Mouse (Mus musculus) hindbrain, embryonic 11.5 days (tissue): ENCODE data around the gene Lcp1. TPM values are rescaled to one million over a fixed set of nuclear protein-coding genes. Genes with fewer than 3 reads are reported as not detected.
"Not testable (repeated sequence)": the region's sequence is repeated elsewhere in the genome, so short reads cannot be mapped to it uniquely, and the experiment has no call there.

ENCODE experiments used
- ATAC-seq: fragments of 200-750 bp; cut with Nextera tagmentation; 2 replicates; pipeline ENCODE4 v1.8.0; 2017; ENCODE audit warnings: mild to moderate bottlenecking, moderate TSS enrichment, moderate library complexity; ENCODE audit not compliant: low FRiP score
- DNase-seq: peaks from one replicate; pipeline ENCODE4 v3.0.0-alpha.2; 2015; ENCODE audit warnings: low spot score
- H3K27ac ChIP-seq: fragments of 300-500 bp; sonication (generic); 2 replicates; pipeline ENCODE4 v1.5.1; 2014; ENCODE audit warnings: mild to moderate bottlenecking, low read depth, low read length
- H3K27me3 ChIP-seq: fragments of 300-500 bp; sonication (generic); 2 replicates; pipeline ENCODE4 v1.6.1; 2014; ENCODE audit warnings: mild to moderate bottlenecking, low read length, moderate library complexity, mixed read lengths; ENCODE audit not compliant: control insufficient read depth, insufficient read depth
- H3K36me3 ChIP-seq: fragments of 300-500 bp; sonication (generic); 2 replicates; pipeline ENCODE4 v1.6.1; 2014; ENCODE audit warnings: mild to moderate bottlenecking, low read length, moderate library complexity, mixed read lengths; ENCODE audit not compliant: control insufficient read depth, insufficient read depth
- H3K4me1 ChIP-seq: fragments of 300-500 bp; sonication (generic); replicated peaks from 2 replicates; pipeline ENCODE4 v1.6.1; 2014; ENCODE audit warnings: low read length, mixed read lengths; ENCODE audit not compliant: control insufficient read depth, insufficient read depth
- H3K4me2 ChIP-seq: fragments of 300-500 bp; sonication (generic); replicated peaks from 2 replicates; pipeline ENCODE4 v1.6.1; 2014; ENCODE audit warnings: mild to moderate bottlenecking, low read depth, low read length
- H3K4me3 ChIP-seq: fragments of 300-500 bp; sonication (generic); 2 replicates; pipeline ENCODE4 v1.5.1; 2014; ENCODE audit warnings: low read depth, low read length
- H3K9ac ChIP-seq: fragments of 300-500 bp; sonication (generic); 2 replicates; pipeline ENCODE4 v1.6.1; 2014; ENCODE audit warnings: low read depth, low read length
- H3K9me3 ChIP-seq: fragments of 300-500 bp; sonication (generic); 2 replicates; pipeline ENCODE4 v1.6.1; 2016; ENCODE audit warnings: low read length; ENCODE audit not compliant: control insufficient read depth
- WGBS: fragments of 180-500 bp; shearing (Covaris S2); extraction: QIAGEN DNeasy Blood & Tissue Kit; methylation state at CpG from one replicate; pipeline ENCODE4 v1.1.7; 2014; 5-methylcytosine and 5-hydroxymethylcytosine counted together
- polyA plus RNA-seq: library from polyadenylated mRNA; unstranded; fragments of >200 nt; fragmentation: Nextera tagmentation; extraction: Ambion mirVana; gene quantifications from 2 replicates; pipeline ENCODE4 v1.2.1, GENCODE M21; 2014

Lcp1 gene
- polyA plus RNA-seq = 25.4 and 26.3 TPM in 2 replicates

GRCm38 (mm10) chr14:75130501-75131318 is at the start of gene Lcp1, which contains the start of gene Lrrc63:
Gene Lcp1 (plus strand): TSS chr14:75131101.
Gene Lrrc63 (minus strand): TSS chr14:75130881.
- Histone ChIP-seq H3K27ac (peak within 1 kb of the TSS; percentile 65), H3K4me1 (no peaks in the 10 kb centered on the region), H3K27me3 (no peaks in the 10 kb centered on the region), H3K9me3 (no peaks in the 10 kb centered on the region), H3K4me2 (peak within 1 kb of the TSS; percentile 79), H3K36me3 (no peaks in the 10 kb centered on the region), H3K9ac (peak within 1 kb of the TSS; percentile 62), H3K4me3 (peak within 1 kb of the TSS; percentile 54)
- DNase-seq (peak; percentile 91), ATAC-seq (peak; percentile 92)
- WGBS = under 1% methylated on average over 40 of the region's 42 CpGs

GRCm38 (mm10) chr14:75102956-75103355 is 27.9 kb upstream of the Lcp1 start:
- Histone ChIP-seq H3K9me3 (no peaks in the 10 kb centered on the region), H3K36me3 (no peaks in the 10 kb centered on the region), H3K4me1 (no peaks in the 10 kb centered on the region), H3K4me3 (no peak overlapping the region), H3K27me3 (no peaks in the 10 kb centered on the region), H3K4me2 (no peak overlapping the region), H3K27ac (no peak overlapping the region), H3K9ac (no peak overlapping the region)
- DNase-seq = no peak
- no peak for ATAC-seq
- 94% methylated on average over 5 of the region's 5 CpGs for WGBS

GRCm38 (mm10) chr14:75121658-75122057 is 9.2 kb upstream of the Lcp1 start:
- WGBS = 89% methylated on average over 8 of the region's 8 CpGs
- no peak for ATAC-seq
- no peaks in the 10 kb centered on the region for H3K9me3 ChIP-seq

GRCm38 (mm10) chr14:75131324-75131935 is 529 bp downstream of the Lcp1 start:
- Histone ChIP-seq H3K4me3 (peak overlapping the region; percentile 54), H3K27ac (no peak overlapping the region), H3K4me1 (no peaks in the 10 kb centered on the region), H3K9ac (no peak overlapping the region), H3K4me2 (peak overlapping the region; percentile 79), H3K27me3 (no peaks in the 10 kb centered on the region), H3K36me3 (no peaks in the 10 kb centered on the region), H3K9me3 (no peaks in the 10 kb centered on the region)
- no peak for ATAC-seq
- 7% methylated on average over 12 of the region's 12 CpGs for WGBS
- no peak for DNase-seq

More at GRCm38 (mm10) chr14:75121658-75122057, 9.2 kb upstream of the Lcp1 start:
- Histone ChIP-seq H3K27me3 (no peaks in the 10 kb centered on the region), H3K4me1 (no peaks in the 10 kb centered on the region), H3K27ac (no peak overlapping the region), H3K4me3 (no peak overlapping the region), H3K9ac (no peak overlapping the region), H3K36me3 (no peaks in the 10 kb centered on the region), H3K4me2 (no peak overlapping the region)
- no peak for DNase-seq

- no peaks in the 10 kb centered on the region for H3K27me3 ChIP-seq
- no peak overlapping the region for H3K27ac ChIP-seq
- H3K4me3 ChIP-seq = no peak overlapping the region
- H3K36me3 ChIP-seq = no peaks in the 10 kb centered on the region
- no peaks in the 10 kb centered on the region for H3K9me3 ChIP-seq
- DNase-seq (no peak), ATAC-seq (no peak)
- 79% methylated on average over 25 of the region's 25 CpGs for WGBS
- no peaks in the 10 kb centered on the region for H3K4me1 ChIP-seq
- H3K4me2 ChIP-seq = no peak overlapping the region
- H3K9ac ChIP-seq = no peak overlapping the region
Observed at GRCm38 (mm10) chr14:75136119-75136966, 5.4 kb downstream of the Lcp1 start.

GRCm38 (mm10) chr14:75138503-75138902 is 7.6 kb downstream of the Lcp1 start:
- DNase-seq = no peak
- H3K4me2 ChIP-seq = no peak overlapping the region
- no peaks in the 10 kb centered on the region for H3K9me3 ChIP-seq
- WGBS = 87% methylated on average over 10 of the region's 10 CpGs
- H3K4me1 ChIP-seq = no peaks in the 10 kb centered on the region
- no peaks in the 10 kb centered on the region for H3K27me3 ChIP-seq
- no peaks in the 10 kb centered on the region for H3K36me3 ChIP-seq
- no peak overlapping the region for H3K27ac ChIP-seq
- H3K9ac ChIP-seq = no peak overlapping the region
- no peak overlapping the region for H3K4me3 ChIP-seq
- no peak for ATAC-seq

- 86% methylated on average over 2 of the region's 2 CpGs for WGBS
- H3K4me2 ChIP-seq = no peak overlapping the region
- H3K9me3 ChIP-seq = no peaks in the 10 kb centered on the region
- H3K4me3 ChIP-seq = no peak overlapping the region
- H3K27me3 ChIP-seq = no peaks in the 10 kb centered on the region
- no peaks in the 10 kb centered on the region for H3K36me3 ChIP-seq
- no peaks in the 10 kb centered on the region for H3K4me1 ChIP-seq
- H3K9ac ChIP-seq = no peak overlapping the region
- ATAC-seq (no peak), DNase-seq (no peak)
- H3K27ac ChIP-seq = no peak overlapping the region
Observed at GRCm38 (mm10) chr14:75139225-75139624, 8.3 kb downstream of the Lcp1 start.

GRCm38 (mm10) chr14:75147706-75148105 is 16.8 kb downstream of the Lcp1 start:
- DNase-seq, ATAC-seq, H3K36me3 ChIP-seq, H3K4me1 ChIP-seq, H3K9ac ChIP-seq, H3K9me3 ChIP-seq, H3K4me3 ChIP-seq, H3K27ac ChIP-seq, H3K27me3 ChIP-seq, H3K4me2 ChIP-seq: not testable (repeated sequence)
- WGBS = 88% methylated on average over 2 of the region's 2 CpGs
